Mouse (Mus musculus) megakaryocyte, embryonic 14.5 days (primary cell): Measurements from ENCODE around the gene Htr5a.

ENCODE experiments used
- FLI1 ChIP-seq: IDR thresholded peaks from 2 replicates; pipeline ENCODE4 v1.6.1; 2012; ENCODE audit warnings: low read length, inconsistent platforms, mixed read lengths
- GATA1 ChIP-seq: IDR thresholded peaks from 3 replicates; pipeline ENCODE4 v1.6.1; 2012; ENCODE audit warnings: mixed read lengths, low read length, inconsistent platforms, borderline replicate concordance

- no peak for TF ChIP-seq GATA1
- TF ChIP-seq FLI1, result no peak
These were observed 33.6 kb downstream of the Htr5a start for GRCm38 (mm10) chr5:27875341-27876105.
